Mouse (Mus musculus): ENCODE data around the gene Stub1.
"Not testable (repeated sequence)": the region's sequence is repeated elsewhere in the genome, so short reads cannot be mapped to it uniquely, and the experiment has no call there.

Gene Stub1

GRCm38 (mm10) chr17:25833291-25833663 lies at the start of gene Stub1:
Gene Stub1 (minus strand): TSS chr17:25833404.
- DNase-seq (ENCODE audit: low spot score in 2 of 2): peak; percentile 92 to 95

- no peak for DNase-seq (ENCODE audit: low spot score in 2 of 2)
Observed at GRCm38 (mm10) chr17:25882306-25882705, 49.1 kb upstream of the Stub1 start.

- DNase-seq (ENCODE audit: low spot score in 2 of 2): no peak
Observed at GRCm38 (mm10) chr17:25881691-25882090, 48.5 kb upstream of the Stub1 start.

- no peak for DNase-seq (ENCODE audit: low spot score in 2 of 2)
Observed at GRCm38 (mm10) chr17:25880913-25881641, 47.9 kb upstream of the Stub1 start.

- DNase-seq (ENCODE audit: low spot score in 2 of 2): no peak
Observed at GRCm38 (mm10) chr17:25880196-25880910, 47.1 kb upstream of the Stub1 start, which contains the start of gene Wfikkn1. Gene Wfikkn1 (minus strand): TSS chr17:25880858.

- DNase-seq (ENCODE audit: low spot score in 2 of 2): no peak
Observed at GRCm38 (mm10) chr17:25879750-25880149, 46.5 kb upstream of the Stub1 start.

GRCm38 (mm10) chr17:25879261-25879660 lies 46.1 kb upstream of the Stub1 start:
- no peak for DNase-seq (ENCODE audit: low spot score in 2 of 2)

GRCm38 (mm10) chr17:25878611-25879180 lies 45.5 kb upstream of the Stub1 start:
- DNase-seq (ENCODE audit: low spot score in 2 of 2): no peak

- DNase-seq (ENCODE audit: low spot score in 2 of 2): no peak
Observed at GRCm38 (mm10) chr17:25877741-25878610, 44.8 kb upstream of the Stub1 start.

GRCm38 (mm10) chr17:25877025-25877424 lies 43.8 kb upstream of the Stub1 start:
- no peak for DNase-seq (ENCODE audit: low spot score in 2 of 2)

- no peak for DNase-seq (ENCODE audit: low spot score in 2 of 2)
Observed at GRCm38 (mm10) chr17:25876347-25876915, 43.2 kb upstream of the Stub1 start.

GRCm38 (mm10) chr17:25875171-25876136 lies 42.2 kb upstream of the Stub1 start:
- peak; percentile 87 to 89 for DNase-seq (ENCODE audit: low spot score in 2 of 2)

- peak; percentile 80 to 95 for DNase-seq (ENCODE audit: low spot score in 2 of 2)
Observed at GRCm38 (mm10) chr17:25874721-25875170, 41.5 kb upstream of the Stub1 start, which contains the start of gene Mettl26. Gene Mettl26 (plus strand): TSS chr17:25875074.

GRCm38 (mm10) chr17:25874148-25874720 lies 41.0 kb upstream of the Stub1 start:
- DNase-seq (ENCODE audit: low spot score in 2 of 2): no peak

GRCm38 (mm10) chr17:25873405-25874147 lies 40.4 kb upstream of the Stub1 start:
- no peak for DNase-seq (ENCODE audit: low spot score in 2 of 2)

- DNase-seq (ENCODE audit: low spot score in 2 of 2): no peak
Observed at GRCm38 (mm10) chr17:25872676-25873075, 39.5 kb upstream of the Stub1 start.

GRCm38 (mm10) chr17:25871566-25871965 lies 38.4 kb upstream of the Stub1 start:
- not testable (repeated sequence) for DNase-seq (ENCODE audit: low spot score in 2 of 2)

- DNase-seq (ENCODE audit: low spot score in 2 of 2): no peak
Observed at GRCm38 (mm10) chr17:25869954-25870353, 36.8 kb upstream of the Stub1 start.

GRCm38 (mm10) chr17:25869498-25869897 lies 36.3 kb upstream of the Stub1 start:
- no peak for DNase-seq (ENCODE audit: low spot score in 2 of 2)

Data from heart, adult 9 months (tissue).